Mouse (Mus musculus) lung, postnatal 0 days (tissue): ENCODE data around the gene Osbpl3.
A peak's percentile ranks its signal among the peaks of the same experiment; 100 is the strongest.

Source experiments
- CTCF ChIP-seq: IDR thresholded peaks from 2 replicates; pipeline ENCODE4 v1.5.1; 2016; ENCODE audit warnings: antibody characterized with exemption, mild to moderate bottlenecking
- EP300 ChIP-seq: IDR thresholded peaks from 2 replicates; pipeline ENCODE4 v1.6.1; 2016; ENCODE audit warnings: antibody characterized with exemption, mild to moderate bottlenecking, control low read depth

GRCm38 (mm10) chr6:50424271-50424670 lies 31.7 kb downstream of the Osbpl3 start:
- TF ChIP-seq CTCF (no peak), EP300 (peak; percentile 73)
